Mouse (Mus musculus): ENCODE measurements at regions not wholly inside any gene's neighbourhood (a gene's known extent, or its start where the extent isn't known, plus 50 kb on each side); places are given as distances from the start of the nearest gene placed in this dataset.

- peak in 1 of 2 experiments; percentile 9 for DNase-seq (ENCODE audit: low spot score in 2 of 2)
Measured at GRCm38 (mm10) chr3:158707411-158707810, 145.4 kb upstream of the Lrrc7 start.

DNA sequence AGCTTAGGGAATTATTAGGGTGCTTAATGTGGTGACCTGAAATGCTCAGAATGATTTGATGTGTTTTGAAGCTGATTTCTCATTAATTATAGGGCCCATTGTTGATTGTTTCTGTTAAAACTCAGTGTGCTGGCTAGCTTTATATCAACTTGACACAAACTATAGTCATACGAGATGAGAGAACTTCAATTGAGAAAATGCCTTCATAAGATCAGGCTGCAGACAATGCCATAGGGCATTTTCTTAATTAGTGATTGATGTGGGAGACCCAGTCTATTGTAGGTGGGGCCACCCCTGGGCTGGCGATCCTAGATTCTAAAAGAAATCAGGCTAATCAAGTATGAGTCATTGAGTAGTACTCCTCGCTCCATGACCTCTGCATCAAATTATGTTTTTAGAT, 132.9 kb upstream of the Lrrc7 start:
- DNase-seq (ENCODE audit: low spot score in 2 of 2), result no peak

DNA sequence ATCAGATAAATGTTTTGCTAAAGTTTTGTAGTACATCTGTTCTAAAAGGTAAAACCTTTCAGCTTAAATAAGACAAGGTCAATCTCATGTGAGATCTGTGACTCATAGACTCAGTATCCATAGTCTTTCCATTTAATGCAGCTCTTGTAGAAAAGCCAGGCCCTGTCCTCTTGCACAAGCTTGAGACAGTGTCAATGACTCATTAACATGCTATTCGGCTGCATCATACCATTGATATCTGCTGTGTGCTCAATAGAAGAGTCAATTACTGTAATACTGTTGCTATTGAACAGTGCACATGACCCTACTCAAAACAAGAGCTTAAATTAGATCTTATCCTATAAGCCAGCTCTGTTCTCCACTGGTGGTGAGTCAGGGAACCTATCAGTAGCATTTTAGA, 128.7 kb upstream of the Lrrc7 start:
- no peak for DNase-seq (ENCODE audit: low spot score in 2 of 2)

- no peak for DNase-seq (ENCODE audit: low spot score in 2 of 2)
Measured at GRCm38 (mm10) chr3:158645676-158646075, 83.7 kb upstream of the Lrrc7 start.

All from left cerebral cortex, adult 8-10 months (tissue).